Mouse (Mus musculus) C2C12 (cell line): ENCODE measurements around the gene Epb41l5.

Experiments
- CEBPB ChIP-seq: IDR thresholded peaks from one replicate; pipeline ENCODE4 v1.6.1; 2011; ENCODE audit warnings: low read depth, mild to moderate bottlenecking, control low read depth, moderate library complexity
- CTCF ChIP-seq: IDR thresholded peaks from one replicate; pipeline ENCODE4 v1.5.1; 2011; ENCODE audit not compliant: control insufficient read depth, insufficient read depth, insufficient read length
- MYOD1 ChIP-seq: IDR thresholded peaks from one replicate; pipeline ENCODE4 v1.6.1; 2011; ENCODE audit warnings: low read depth; ENCODE audit not compliant: control insufficient read depth, insufficient read length
- USF1 ChIP-seq: IDR thresholded peaks from one replicate; pipeline ENCODE4 v1.6.1; 2011; ENCODE audit warnings: low read depth, mild to moderate bottlenecking, control low read depth, moderate library complexity

- TF ChIP-seq CTCF (no peak), MYOD1 (no peak), USF1 (no peak), CEBPB (no peak)
These were observed 7.5 kb downstream of the Epb41l5 start for GRCm38 (mm10) chr1:119641090-119641812.
